Mouse (Mus musculus) left cerebral cortex, adult 2 months (tissue): ENCODE measurements around the gene Tbl2. TPM values are rescaled to one million over a fixed set of nuclear protein-coding genes. Genes with fewer than 3 reads are reported as not detected.

ENCODE experiments used
- DNase-seq, 2 experiments: peaks; one replicate each; pipeline ENCODE4 v3.0.0; 2021 to 2022; ENCODE audit warnings: low spot score in 2 of 2, mixed read lengths in 1 of 2; ENCODE audit errors: extremely low spot score in 1 of 2
- H3K27ac ChIP-seq: fragments of 200-600 bp; 2 replicates; pipeline ENCODE4 v1.8.1; 2022
- H3K4me3 ChIP-seq: fragments of 200-600 bp; 2 replicates; pipeline ENCODE4 v1.8.1; 2022
- CTCF ChIP-seq: fragments of 200-600 bp; IDR thresholded peaks from 2 replicates; pipeline ENCODE4 v1.8.1; 2022; ENCODE audit warnings: antibody characterized with exemption, mild to moderate bottlenecking, moderate library complexity
- intact Hi-C: fragments of 180-260 bp; cut with DNase I; formaldehyde crosslinking; loops from one replicate; pipeline ENCODE4 v1.15.1; 2025
- long read RNA-seq, 2 experiments: library from polyadenylated mRNA; stranded (forward); transcript quantifications; one replicate each; pipeline ENCODE4 v2.0.0; 2021; ENCODE audit warnings: borderline mapping rate in 2 of 2
- total RNA-seq, 2 experiments: library from RNA; stranded (reverse); gene quantifications; 2 replicates each; pipeline ENCODE4 v1.2.3; 2021

Tbl2 gene
- 10 to 100 TPM; 26.1 to 27.0 TPM for total RNA-seq
- long read RNA-seq, experiment 1, full-length matches to known transcripts = 32 of 42 reads
- long read RNA-seq, experiment 1, partial matches to known transcripts = 2 of 42 reads
- long read RNA-seq, experiment 1, other reads (novel, unspliced or antisense) = 8 of 42 reads
- long read RNA-seq, experiment 2, full-length matches to known transcripts = 12 of 26 reads
- long read RNA-seq, experiment 2, partial matches to known transcripts = 6 of 26 reads
- long read RNA-seq, experiment 2, other reads (novel, unspliced or antisense) = 8 of 26 reads

DNA sequence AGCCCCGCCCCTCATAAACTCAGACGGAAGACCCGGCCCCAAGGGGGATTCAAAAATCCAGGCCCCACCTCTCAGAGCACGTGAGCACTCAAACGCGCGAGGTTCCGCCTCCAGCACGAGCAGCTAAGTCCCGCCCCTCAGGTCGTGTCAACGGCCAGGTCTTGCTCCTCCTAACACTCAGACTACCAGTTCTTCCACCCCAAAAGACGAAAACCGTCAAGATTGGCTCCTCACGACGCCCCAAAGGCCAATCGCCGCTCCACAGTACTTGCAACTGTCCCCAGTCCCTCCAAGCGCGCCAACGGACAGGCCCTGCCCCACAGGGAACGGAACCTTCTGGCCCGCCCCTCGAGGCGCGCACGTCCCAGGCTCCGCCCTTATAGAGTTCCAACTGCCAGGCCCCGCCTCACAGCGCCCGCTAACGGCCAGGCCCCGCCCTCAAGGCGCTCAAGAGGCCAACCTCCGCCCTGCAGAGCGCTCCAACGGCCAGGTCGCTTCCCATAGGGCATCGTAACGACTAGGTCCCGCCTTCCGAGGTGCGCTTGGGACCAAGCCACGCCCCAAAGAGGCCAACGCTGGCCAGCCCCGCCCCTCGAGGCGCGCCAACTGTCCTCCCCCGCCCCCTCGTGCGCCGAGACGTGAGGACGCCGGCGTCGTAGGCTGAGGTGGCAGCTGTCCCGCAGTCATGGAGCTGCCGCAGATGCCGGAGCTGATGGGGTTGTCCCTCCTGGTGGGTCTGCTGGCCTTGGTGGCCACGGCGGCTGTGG is at the start of gene Tbl2:
TSS of gene Tbl2 (plus strand) at position 605 of the 767 bp plus-strand sequence.
- peak; percentile 97 to 98 for DNase-seq
- TF ChIP-seq CTCF = no peak; the same call in 1 of the 2 replicates
- Histone ChIP-seq H3K4me3 (peak within 1 kb of the TSS; percentile 89), H3K27ac (peak within 1 kb of the TSS; percentile 88)
- intact Hi-C loops = loop anchor here (1.0 to 5.0 kb wide), 3 partner anchors 19 to 142 kb away; partner anchors contain the start of genes Abhd11, Baz1b and Bcl7b

- Histone ChIP-seq H3K4me3 (no peak overlapping the region), H3K27ac (no peak overlapping the region)
- no peak for TF ChIP-seq CTCF
- DNase-seq = no peak
- intact Hi-C loops = no loop called here
Measured at GRCm38 (mm10) chr5:135100981-135101380, 48.5 kb upstream of the Tbl2 start.

DNA sequence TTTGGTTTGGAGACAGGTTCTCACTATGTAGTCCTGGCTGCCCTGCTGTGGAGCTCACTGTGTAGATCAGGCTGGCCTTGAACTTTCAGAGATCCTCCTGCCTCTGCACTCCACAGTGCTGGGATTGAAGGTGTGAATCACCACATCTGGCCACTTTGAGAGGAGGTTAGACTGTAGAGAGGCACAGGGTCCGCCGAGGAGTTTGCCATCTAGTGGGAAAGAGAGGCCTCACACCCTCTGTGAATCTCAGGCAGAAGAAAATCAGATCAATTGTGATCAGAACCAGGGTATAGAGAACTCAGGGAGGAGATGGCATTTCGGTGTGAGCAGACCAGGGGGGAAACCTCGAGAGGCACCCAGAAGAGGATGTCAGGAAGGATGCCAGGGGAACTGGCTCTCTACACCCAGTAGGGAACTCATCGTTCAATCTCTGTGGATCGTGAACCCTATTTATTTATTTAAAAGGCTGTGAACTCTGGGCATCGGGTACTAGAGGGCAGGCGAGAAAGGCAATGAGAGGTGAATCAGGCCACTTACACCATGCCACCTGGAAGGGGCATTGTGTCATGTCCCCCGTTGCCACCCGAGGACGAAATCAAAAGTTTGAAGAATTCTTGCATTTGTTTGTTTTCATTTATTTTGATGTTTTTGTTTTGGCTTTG is 45.3 kb upstream of the Tbl2 start:
- TF ChIP-seq CTCF = peak; percentile 52
- Histone ChIP-seq H3K4me3 (no peak overlapping the region), H3K27ac (no peak overlapping the region)
- no peak for DNase-seq
- intact Hi-C loops = no loop called here

DNA sequence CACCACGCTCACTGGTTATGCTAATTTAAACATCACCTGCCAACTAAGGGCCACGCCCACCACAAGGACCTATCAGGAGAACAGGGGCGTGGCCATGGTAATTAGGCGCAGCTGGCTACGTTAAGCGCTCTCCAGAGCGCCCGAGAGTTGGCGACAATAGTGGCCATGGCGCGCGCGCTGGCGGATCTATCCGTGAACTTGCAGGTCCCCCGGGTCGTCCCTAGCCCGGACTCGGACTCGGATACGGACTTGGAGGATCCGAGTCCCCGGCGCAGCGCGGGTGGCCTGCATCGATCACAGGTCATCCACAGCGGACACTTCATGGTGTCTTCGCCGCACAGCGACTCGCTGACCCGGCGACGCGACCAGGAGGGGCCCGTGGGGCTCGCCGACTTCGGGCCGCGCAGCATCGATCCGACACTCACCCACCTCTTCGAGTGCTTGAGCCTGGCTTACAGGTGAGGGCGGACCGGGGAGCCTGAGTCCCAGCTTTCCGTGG is 42.6 kb upstream of the Tbl2 start:
- peak; percentile 39 to 57 for DNase-seq
- intact Hi-C loops = no loop called here
- H3K4me3 ChIP-seq = peak overlapping the region; percentile 40
- no peak for TF ChIP-seq CTCF
- no peak overlapping the region for H3K27ac ChIP-seq

- DNase-seq = peak; percentile 19 to 36
- TF ChIP-seq CTCF = peak; percentile 56
- H3K27ac ChIP-seq = no peak overlapping the region
- intact Hi-C loops = no loop called here
- no peak overlapping the region for H3K4me3 ChIP-seq
Measured at GRCm38 (mm10) chr5:135107521-135108501, 41.6 kb upstream of the Tbl2 start.

GRCm38 (mm10) chr5:135109017-135109416 is 40.4 kb upstream of the Tbl2 start:
- no peak for DNase-seq
- H3K4me3 ChIP-seq = no peak overlapping the region
- TF ChIP-seq CTCF = no peak
- intact Hi-C loops = no loop called here
- no peak overlapping the region for H3K27ac ChIP-seq

DNA sequence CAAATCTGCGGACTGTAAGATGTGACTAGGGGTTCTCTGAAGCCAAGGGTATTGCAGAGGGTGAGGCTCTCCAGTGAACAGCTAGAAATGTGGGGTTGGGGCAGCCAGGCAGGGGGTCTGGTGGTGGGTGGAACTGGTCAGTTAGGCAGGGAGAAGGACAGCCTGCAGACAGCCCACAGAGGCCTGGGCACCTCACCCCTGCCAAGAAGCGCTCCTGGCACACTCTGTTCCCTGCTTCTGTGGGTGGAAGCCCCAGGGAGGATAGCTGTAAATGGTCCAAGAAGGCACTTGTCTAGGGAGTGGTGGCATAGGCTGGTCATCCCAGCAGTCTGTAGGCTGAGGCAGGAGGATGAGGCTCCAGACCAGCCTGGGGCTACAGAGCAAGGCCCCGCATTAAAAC is 40.0 kb upstream of the Tbl2 start:
- TF ChIP-seq CTCF = no peak
- intact Hi-C loops = no loop called here
- no peak overlapping the region for H3K4me3 ChIP-seq
- no peak for DNase-seq
- no peak overlapping the region for H3K27ac ChIP-seq

- DNase-seq = no peak
- Histone ChIP-seq H3K4me3 (no peak overlapping the region), H3K27ac (no peak overlapping the region)
- intact Hi-C loops = no loop called here
- no peak for TF ChIP-seq CTCF
Measured at GRCm38 (mm10) chr5:135109976-135110375, 39.5 kb upstream of the Tbl2 start.

DNA sequence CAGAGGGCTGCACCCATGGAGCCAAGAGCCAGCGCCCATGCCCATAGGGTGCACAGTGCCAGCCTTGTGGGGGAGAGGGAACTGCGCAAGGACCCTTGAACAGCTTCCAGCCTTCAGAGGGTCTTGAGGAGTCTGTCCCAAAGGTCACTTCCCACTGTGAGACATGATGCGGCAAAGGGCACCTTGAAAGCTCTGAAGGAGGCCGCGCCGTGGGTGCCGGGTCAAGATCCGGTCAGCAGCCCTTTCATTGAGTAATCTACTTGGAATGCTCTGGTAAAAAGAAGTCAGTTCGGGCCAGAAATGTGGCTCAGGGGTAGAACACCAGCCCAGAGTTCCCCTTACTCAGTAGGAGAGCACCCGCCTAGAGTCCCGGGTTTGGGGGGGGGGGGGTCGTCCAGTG is 35.7 kb upstream of the Tbl2 start:
- intact Hi-C loops = no loop called here
- no peak overlapping the region for H3K27ac ChIP-seq
- no peak overlapping the region for H3K4me3 ChIP-seq
- no peak for DNase-seq
- TF ChIP-seq CTCF = no peak

GRCm38 (mm10) chr5:135115241-135115640 is 34.2 kb upstream of the Tbl2 start:
- no peak overlapping the region for H3K27ac ChIP-seq
- no peak overlapping the region for H3K4me3 ChIP-seq
- TF ChIP-seq CTCF = no peak
- DNase-seq = no peak
- intact Hi-C loops = loop anchor here (5.0 kb wide), 1 partner anchor 247 kb away; no protein-coding TSS in a partner anchor

DNA sequence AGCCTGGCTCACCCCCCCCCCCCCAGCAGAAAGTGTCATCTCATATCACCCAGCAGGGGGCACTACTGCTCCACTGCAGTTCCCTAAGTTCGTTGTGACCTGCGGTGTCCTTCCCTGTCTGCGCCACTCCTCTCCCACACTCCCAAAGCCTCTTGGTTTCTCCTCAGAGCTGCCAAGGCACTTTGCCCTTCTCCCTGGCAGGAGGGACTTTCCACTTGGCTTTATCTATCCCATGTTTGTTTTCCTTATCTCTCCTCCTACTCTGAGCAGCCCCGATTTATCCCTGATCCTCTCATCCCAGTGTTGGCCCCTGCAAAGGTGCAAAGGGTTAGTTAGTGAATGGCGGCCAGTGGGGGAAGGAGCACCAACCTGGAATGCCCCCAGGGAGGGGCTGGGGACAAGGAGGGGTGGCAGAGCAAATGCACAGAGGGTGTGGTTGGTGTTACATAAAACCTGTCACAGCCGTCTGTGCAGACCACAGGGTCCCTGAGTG is 30.8 kb upstream of the Tbl2 start:
- H3K27ac ChIP-seq = no peak overlapping the region

More for the DNA sequence above, 30.8 kb upstream of the Tbl2 start:
- intact Hi-C loops = loop anchor here (1.0 to 5.0 kb wide), 3 partner anchors 73 to 244 kb away; no protein-coding TSS in a partner anchor
- H3K4me3 ChIP-seq = no peak overlapping the region
- peak; percentile 80 for TF ChIP-seq CTCF
- peak; percentile 21 to 50 for DNase-seq
